Mouse (Mus musculus) cerebellum, adult 2 months (tissue): ENCODE measurements around the gene Trpc2.

ENCODE experiments used
- CTCF ChIP-seq: fragments of 200-500 bp; IDR thresholded peaks from 2 replicates; pipeline ENCODE4 v1.5.1; 2011; ENCODE audit warnings: low read depth, mild to moderate bottlenecking, control low read depth, low read length, moderate library complexity, borderline replicate concordance; ENCODE audit not compliant: insufficient read depth
- POLR2A ChIP-seq: fragments of 200-500 bp; IDR thresholded peaks from 2 replicates; pipeline ENCODE4 v1.6.1; 2011; ENCODE audit warnings: low read length, control low read depth, borderline replicate concordance; ENCODE audit not compliant: insufficient read depth

GRCm38 (mm10) chr7:102099760-102100661 is 17.1 kb downstream of the Trpc2 start:
- TF ChIP-seq CTCF (no peak), POLR2A (no peak)
